Mouse (Mus musculus): ENCODE results near the gene Gm42417.

Gene Gm42417

GRCm38 (mm10) chr1:36518259-36518658, 21.0 kb downstream of the Gm42417 start:
- DNase-seq (ENCODE audit: low spot score), result no peak

- DNase-seq (ENCODE audit: low spot score), result peak; percentile 71
Observed at GRCm38 (mm10) chr1:36513718-36514117, 25.5 kb downstream of the Gm42417 start.

GRCm38 (mm10) chr1:36513310-36513709, 25.9 kb downstream of the Gm42417 start:
- DNase-seq (ENCODE audit: low spot score), result peak; percentile 6

GRCm38 (mm10) chr1:36512966-36513280, 26.3 kb downstream of the Gm42417 start:
- no peak for DNase-seq (ENCODE audit: low spot score)

- DNase-seq (ENCODE audit: low spot score), result peak; percentile 56
Observed at GRCm38 (mm10) chr1:36512089-36512965, 26.9 kb downstream of the Gm42417 start.

- peak; percentile 99 for DNase-seq (ENCODE audit: low spot score)
Observed at GRCm38 (mm10) chr1:36511289-36512021, 27.8 kb downstream of the Gm42417 start, which contains the start of gene Cnnm3. TSS of gene Cnnm3 (plus strand) at chr1:36511867.

- DNase-seq (ENCODE audit: low spot score), result no peak
Observed at GRCm38 (mm10) chr1:36508238-36508637, 31.0 kb downstream of the Gm42417 start.

GRCm38 (mm10) chr1:36501261-36501660, 38.0 kb downstream of the Gm42417 start:
- DNase-seq (ENCODE audit: low spot score), result peak; percentile 82

- no peak for DNase-seq (ENCODE audit: low spot score)
Observed at GRCm38 (mm10) chr1:36497312-36497711, 41.9 kb downstream of the Gm42417 start.

- DNase-seq (ENCODE audit: low spot score), result peak; percentile 28
Observed at GRCm38 (mm10) chr1:36496719-36497118, 42.5 kb downstream of the Gm42417 start.

GRCm38 (mm10) chr1:36493299-36493698, 45.9 kb downstream of the Gm42417 start:
- DNase-seq (ENCODE audit: low spot score), result no peak

- peak; percentile 67 for DNase-seq (ENCODE audit: low spot score)
Observed at GRCm38 (mm10) chr1:36492416-36493139, 46.7 kb downstream of the Gm42417 start.

- no peak for DNase-seq (ENCODE audit: low spot score)
Observed at GRCm38 (mm10) chr1:36489661-36490060, 49.6 kb downstream of the Gm42417 start.

GRCm38 (mm10) chr1:36487111-36487510, 52.1 kb downstream of the Gm42417 start:
- DNase-seq (ENCODE audit: low spot score), result no peak

- no peak for DNase-seq (ENCODE audit: low spot score)
Observed at GRCm38 (mm10) chr1:36485080-36485479, 54.1 kb downstream of the Gm42417 start.

- DNase-seq (ENCODE audit: low spot score), result no peak
Observed at GRCm38 (mm10) chr1:36483825-36484224, 55.4 kb downstream of the Gm42417 start.
